Mouse (Mus musculus): ENCODE measurements around the gene Rgma.

The Rgma gene

DNA sequence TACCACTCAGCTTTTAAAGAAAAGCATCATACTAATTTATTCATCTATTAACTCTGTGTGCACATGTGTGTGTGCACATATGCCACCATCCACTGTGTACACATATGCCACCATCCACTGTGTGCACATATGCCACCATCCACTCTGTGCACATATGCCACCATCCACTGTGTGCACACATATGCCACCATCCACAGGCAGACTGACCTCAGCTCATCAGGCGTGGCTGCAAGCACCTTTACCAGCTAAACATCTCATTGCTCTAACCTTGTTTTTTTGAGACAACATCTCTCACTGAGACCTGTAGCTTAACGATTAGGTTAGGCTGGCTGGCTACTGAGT is 59.0 kb downstream of the Rgma start:
- DNase-seq (ENCODE audit: low spot score) = no peak

DNA sequence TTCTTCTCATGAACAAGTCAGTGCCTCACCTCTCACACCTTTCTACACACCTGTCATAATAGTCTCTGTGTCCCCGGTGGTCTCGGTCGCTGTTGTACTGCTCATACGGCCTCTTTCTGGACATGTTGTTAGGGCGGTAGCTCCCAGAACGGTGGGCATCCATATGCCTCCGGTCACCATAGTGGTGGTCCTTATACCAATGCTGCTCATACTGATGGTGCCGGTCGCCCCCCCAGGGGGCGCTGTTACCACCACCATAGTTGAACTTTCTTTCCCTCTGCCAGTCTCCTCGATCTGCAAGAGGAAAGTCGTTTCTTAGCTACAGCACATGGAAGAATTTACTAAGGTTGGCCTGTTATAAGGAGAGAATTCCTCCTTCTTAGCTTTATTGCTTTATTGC is 60.4 kb downstream of the Rgma start:
- DNase-seq (ENCODE audit: low spot score) = no peak

DNA sequence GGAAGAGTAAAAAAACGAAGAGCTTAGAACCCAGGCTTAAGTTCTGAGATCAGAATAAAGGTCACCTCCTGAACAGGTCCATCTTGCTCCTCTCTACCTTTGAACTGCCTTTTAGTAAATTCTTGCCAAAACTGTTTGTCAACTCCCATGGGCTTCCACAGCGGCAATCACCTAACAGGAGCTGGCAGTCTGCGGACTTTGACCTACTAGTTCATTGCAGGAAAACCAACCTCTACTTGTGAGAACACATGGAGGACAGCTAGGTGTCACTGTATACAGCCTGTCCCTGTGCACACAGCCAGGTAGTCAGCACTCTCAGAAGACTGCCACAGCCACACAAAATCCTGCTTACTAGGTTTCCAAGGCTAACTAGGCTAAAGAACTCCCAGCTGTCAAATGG is 66.5 kb downstream of the Rgma start:
- DNase-seq (ENCODE audit: low spot score) = no peak

- no peak for DNase-seq (ENCODE audit: low spot score)
These were observed 66.9 kb downstream of the Rgma start for GRCm38 (mm10) chr7:73442246-73442645.

- DNase-seq (ENCODE audit: low spot score) = no peak
These were observed 76.3 kb downstream of the Rgma start for GRCm38 (mm10) chr7:73451594-73451993.

DNA sequence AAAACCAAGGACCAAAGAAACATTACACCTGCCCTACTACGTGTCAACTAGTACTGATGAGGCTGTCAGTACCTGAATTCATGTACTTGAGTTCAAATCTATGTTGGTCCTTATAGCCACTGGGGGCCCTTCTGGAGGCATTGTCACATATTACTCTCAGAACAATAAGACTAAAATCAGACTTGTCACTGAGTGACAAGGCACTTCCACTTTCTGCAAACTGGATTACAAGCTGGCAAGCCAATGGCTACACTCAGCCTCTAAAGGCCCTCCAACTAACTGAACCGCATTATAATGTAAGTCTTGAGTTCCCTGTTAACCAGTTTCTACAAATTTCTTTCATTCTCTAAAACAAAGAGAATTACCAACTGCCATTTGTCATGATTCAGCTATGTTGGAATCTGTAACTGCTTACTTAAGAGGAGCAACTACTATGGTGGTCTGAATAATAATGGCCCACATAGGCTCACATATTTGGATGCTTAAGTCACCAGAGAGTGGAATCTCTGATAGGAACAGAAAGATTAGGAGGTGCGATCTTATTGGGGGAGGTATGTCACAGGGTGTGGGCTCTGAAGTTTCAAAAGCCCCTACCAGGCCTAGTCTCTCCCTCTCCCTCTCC is 77.0 kb downstream of the Rgma start:
- no peak for DNase-seq (ENCODE audit: low spot score)

GRCm38 (mm10) chr7:73454113-73454512 is 78.8 kb downstream of the Rgma start:
- no peak for DNase-seq (ENCODE audit: low spot score)

GRCm38 (mm10) chr7:73463546-73463945 is 88.2 kb downstream of the Rgma start:
- no peak for DNase-seq (ENCODE audit: low spot score)

GRCm38 (mm10) chr7:73467741-73468140 is 92.4 kb downstream of the Rgma start:
- no peak for DNase-seq (ENCODE audit: low spot score)

All from left cerebral cortex, adult 11 months (tissue).